Mouse (Mus musculus) Muller cell, postnatal 12 days (primary cell): Measurements from ENCODE around the gene Ciart.
"Not testable (repeated sequence)": the region's sequence is repeated elsewhere in the genome, so short reads cannot be mapped to it uniquely, and the experiment has no call there.

ENCODE experiments used
- DNase-seq: peaks from one replicate; pipeline ENCODE4 v3.0.0-alpha.2; 2015; ENCODE audit errors: inconsistent ontology term

The Ciart gene

DNA sequence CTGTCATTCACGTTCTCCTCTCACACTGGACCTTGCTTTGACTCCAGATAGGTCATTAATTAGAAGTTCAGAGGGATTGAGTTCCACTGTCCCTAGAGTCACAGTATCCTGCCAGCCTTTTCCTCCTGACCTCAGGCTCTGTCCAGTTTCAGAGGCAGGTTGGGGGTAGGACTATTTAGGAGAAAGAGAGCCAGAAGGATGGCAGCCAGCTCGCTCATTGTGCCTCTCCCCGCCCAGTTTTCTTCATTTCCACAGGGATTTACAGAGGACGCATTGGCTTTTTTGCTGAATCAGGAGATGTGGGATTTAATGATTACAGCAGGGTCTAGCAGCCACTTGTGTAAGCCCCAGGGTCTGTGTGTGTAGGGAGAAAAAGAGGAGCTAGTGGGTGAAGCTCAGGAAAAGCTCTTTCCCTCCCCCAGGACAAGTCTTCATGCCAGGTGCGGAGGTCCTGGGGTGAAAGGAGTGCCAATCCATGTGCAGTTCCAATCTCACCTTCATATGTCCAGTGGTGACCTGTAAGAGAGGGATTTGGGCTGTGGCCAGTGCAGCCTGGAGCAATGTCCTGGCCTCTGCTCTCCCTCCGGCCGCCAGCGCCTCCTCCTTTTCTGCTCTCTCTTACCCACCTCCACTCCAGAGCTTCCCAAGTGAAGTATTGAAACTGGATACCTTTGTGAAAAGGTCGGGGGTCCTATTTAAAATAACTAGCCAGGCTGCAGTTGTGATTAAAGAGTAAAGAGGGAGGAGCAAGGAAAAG is 19.7 kb upstream of the Ciart start:
- DNase-seq: no peak

DNA sequence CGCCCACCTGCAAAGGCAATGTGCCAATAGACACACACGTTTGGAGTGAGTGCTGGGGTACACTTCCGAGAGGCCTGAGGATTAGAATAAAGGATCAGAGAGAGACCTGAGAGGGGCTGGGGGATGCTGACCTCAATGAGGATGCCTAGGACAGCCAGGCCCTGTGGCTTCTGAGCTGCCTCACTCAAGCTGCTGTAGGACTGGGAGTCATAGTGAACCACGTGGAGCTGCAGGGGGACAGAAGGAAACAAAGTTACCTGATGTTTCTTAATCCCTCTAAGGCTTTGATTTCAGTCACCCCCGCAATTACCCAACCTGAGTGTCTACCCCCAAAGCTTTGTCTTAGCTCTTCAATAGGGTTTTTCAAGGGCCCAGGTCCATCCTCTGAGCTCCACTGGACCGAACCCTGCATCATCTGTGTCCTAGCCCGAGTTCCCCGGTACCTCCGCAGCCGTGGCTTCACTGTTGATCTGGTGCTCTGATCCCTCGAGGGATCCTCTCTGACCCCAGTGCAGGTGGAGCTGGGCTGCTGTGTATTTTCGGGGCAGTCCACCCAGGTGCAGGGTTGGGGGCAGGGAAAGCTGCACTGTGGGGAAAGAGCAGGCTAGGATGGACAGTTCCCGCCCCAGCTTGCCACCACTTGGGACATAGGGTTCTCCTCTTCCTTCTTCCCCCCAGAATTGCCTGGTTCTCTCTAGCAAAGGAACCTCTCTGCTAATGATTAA is 17.9 kb upstream of the Ciart start:
- DNase-seq: no peak

DNA sequence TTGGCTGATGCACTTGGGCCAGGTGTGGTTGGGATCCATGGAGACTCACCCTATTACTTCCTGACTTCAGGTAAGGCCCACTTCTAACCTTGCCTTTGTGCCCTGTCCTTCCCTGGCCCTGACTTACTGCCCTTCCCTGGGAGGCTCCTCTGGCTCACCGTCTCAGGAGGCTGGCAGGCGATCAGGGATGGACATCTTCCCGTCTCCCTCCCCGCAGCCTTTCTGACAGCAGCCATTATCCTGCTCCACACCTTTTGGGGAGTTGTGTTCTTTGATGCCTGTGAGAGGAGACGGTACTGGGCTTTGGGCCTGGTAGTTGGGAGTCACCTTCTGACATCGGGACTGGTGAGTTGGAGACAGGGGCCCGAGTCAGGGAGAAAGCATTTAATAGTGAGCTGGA is 13.4 kb upstream of the Ciart start:
- DNase-seq: not testable (repeated sequence)

DNA sequence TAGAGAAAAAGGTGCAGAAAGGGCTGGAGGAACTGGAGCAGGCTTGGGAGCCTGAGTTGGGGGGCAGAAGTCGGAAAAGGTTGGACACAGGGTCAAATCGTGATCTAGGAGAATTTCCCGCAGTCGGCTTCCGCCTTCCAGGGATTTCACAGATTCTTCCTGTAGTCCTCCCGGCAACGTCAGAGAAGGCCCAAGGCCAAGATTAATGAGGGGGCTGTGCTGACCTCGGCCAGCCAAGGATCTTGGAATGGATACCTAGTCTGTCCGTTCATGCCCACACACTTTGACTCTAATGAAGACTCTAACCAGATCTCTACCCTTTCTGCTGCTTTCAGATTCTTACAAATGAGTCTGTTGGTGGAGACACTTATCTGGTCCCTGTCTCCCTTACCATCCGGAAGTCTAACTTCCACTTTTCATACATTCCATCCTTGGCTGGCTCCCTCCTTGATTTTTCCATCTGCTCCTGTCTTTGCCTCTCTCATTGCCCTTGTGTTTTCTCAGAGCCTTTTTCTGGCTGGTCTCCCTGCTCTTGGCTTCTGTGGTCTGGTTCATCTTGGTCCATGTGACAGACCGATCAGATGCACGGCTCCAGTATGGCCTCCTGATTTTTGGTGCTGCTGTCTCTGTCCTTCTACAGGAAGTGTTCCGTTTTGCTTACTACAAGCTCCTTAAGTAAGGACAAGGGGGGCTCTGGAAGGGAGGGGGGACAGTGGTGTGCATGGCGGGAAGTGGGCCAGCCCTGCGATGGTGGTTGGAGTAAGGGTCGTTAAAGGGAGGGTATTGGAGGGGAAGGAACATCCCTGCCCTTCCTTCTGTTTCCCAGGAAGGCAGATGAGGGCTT is 12.5 kb upstream of the Ciart start:
- DNase-seq: peak; percentile 78

DNA sequence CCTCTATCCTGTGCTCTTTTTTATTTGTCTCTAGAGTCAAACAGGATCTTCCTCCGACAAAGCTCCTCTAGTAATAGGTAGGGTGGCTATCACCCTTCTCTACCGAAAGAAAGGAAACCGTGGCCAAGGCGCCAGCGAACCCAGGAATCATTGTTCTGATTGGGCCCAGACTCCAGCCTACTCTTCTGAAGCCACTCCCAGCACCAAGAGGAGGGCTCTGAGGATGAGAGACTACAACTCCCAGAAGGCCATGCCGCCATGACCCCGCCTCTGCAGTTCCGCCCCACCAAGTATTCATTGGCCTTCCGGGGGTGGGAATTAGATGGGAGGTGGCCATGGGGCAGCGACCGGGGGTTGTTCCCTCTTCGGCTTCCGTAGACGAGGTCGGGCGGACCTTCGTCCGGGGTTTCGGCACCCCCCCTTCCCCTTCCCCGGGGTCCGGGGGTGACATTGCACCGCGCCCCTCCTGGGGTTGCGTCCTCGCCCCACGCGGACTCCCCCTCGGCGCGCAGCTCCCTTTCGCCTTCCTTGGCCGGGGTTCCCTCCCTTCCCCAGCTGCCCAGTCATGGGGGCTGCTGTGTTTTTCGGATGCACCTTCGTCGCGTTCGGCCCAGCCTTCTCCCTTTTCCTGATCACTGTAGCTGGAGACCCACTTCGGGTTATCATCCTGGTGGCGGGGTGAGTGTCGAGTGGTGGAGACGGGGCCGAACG is 11.7 kb upstream of the Ciart start, which contains the start of gene Aph1a:
Aph1a (plus strand) TSS at position 364 of the 711 bp plus-strand sequence.
- peak; percentile 99 for DNase-seq

DNA sequence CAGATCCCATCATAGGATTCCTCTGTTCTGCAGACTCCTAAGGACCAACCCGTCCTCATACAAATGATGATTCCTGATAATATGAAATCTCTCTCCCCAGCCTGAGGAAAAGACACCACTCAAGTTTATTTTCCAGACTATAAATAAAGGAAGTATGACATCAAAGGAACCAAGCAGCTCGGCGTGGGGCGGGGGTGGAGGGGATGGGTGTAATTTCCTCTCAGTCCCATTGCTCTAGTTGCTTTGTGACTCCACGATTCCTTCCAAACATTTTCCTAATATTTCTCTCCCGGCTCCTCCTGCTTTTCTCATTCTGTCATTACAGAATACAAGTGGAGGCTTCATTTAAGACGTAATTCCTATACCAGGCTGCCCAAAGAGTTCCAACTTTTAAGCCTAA is 11.1 kb upstream of the Ciart start:
- DNase-seq: no peak

DNA sequence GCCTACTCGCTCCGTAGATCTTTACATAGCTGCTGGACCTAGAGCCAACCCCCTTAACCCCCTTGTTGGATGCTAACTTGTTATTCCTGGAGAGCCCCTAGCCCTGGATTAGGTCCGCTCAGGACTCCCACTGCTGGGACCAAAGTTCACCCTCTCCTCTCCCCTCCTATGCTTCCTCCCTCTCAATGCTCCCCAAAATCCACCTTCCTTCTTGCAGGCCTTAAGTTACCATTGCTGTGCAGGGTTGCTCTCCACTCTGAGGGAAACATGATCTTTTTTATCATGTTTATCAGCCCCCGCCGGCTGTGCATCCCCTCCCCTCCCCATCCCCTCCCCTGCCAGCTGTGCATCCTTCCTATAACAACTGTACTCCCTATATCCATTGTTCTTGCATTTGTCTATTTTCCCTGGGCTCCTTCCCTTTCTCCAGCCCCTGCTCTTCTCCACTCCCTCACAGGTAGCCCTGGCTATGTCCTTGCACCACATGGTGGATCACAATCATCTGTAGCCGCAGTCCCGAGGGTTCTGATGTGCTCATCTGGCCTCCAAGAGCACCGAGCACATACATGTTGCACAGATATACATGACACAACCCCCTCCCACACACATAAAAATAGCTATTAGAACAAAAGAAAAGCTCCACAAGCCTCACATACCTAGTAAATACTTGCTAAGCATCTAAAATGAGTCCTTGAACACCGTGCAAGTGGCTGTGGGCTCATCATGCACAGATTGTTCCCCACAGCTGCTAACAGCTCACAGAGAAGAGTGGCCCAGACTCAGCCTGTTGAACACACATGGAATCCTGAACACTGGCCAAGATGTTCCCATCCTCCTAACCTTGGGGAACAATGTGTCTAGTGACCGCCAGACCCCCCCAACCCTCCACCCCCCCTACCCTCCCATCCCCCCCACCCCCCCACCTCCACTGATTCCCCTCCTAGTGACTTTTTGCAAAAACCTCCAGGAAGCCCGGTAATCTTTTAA is 10.3 kb upstream of the Ciart start:
- DNase-seq: no peak

DNA sequence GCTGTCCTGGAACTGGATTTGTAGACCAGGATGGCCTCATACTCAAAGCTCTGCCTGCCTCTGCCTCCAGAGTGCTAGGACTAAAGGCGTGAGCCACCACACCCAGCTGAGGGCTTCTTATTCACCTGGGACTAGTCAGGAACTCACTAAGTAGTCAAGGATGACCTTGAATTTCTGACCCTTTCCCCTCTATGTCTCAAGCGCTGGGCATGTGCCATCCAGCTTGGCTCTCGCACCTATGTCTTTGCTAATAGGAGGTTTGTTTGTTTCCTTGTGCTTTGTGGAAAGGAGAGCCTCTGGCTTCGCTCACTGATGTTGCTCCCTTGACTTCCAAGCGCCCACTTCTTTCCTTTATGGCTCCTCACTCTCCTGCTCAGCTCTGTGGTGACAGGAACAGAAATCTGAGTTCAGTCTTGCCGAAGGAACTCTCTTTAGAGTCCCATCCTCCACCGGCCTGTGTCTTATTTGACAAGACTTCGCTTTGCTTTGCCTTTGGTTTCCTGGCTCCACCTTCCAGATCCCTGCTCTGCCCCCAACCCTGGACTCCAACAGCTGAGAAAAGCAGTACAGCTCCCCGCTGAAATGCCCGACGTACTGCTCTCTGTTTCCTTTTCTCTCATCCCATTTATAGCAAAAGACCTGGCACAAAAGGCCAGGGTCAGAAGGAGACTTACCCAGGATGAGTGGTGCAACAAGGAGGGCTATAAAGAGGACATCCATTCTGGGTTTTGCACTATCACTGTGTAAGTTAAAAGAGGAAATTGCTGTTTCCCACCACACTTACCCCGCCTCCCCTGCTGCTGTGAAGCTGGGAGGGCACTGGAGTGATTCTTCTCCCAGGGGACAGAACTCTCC is 9.4 kb upstream of the Ciart start, which contains the start of gene BC028528:
BC028528 (minus strand) TSS at position 795 of the 855 bp plus-strand sequence.
- no peak for DNase-seq

DNA sequence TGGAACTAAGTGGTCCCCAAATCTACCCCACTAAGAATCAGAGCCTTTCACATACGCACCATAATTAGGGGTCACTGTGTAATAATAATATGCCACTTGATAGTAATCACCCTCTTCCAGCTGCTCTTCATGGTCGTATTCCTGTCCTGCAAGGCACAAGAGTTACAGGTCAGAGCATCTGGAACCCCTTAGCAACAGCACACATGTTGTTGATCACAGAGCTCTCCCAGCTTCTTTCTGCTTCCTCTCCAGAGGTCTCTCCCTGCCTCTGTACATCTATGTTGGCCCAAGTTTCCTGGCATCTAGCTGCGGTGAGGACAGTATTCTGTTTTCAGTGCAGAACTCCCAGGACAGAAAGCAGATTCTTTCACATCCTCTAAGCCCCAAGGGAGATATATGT is 7.6 kb upstream of the Ciart start:
- no peak for DNase-seq

DNA sequence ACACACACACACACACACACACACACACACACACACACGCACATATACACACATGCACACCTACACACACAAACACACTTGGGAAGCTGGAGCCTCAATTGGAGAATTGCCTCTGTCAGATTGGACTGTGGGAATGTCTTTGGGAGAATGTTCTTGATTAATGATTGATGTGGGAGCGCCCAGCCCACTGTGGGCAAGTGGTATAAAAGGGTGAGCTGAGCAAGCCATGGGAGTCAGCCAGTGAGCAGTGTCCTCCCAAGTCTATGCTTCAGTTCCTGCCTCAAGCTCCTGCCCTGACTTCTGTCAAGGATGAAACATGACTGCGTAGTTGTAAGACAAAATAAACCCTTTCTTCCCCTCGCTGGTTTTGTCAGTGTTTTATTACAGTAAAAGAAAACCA is 5.5 kb upstream of the Ciart start:
- no peak for DNase-seq

DNA sequence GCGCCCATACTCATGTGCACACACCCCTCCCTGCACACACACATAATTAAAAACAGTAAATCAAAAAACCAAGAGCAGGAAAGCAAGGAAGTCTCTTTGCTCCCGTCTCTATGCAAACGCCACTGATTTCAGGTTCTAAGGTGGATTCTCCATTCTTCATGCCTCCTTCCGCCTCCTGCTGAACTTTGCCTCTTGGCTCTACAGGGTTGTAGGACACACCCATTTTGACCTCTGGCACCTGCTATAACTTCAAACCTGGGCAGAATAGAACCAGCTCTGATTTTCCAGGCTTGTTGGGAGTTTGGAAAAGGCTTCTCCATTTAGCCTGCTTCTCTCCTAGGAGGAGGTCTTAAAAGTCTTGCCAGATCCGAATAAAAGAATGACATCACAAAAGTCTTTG is 2.3 kb upstream of the Ciart start:
- no peak for DNase-seq

DNA sequence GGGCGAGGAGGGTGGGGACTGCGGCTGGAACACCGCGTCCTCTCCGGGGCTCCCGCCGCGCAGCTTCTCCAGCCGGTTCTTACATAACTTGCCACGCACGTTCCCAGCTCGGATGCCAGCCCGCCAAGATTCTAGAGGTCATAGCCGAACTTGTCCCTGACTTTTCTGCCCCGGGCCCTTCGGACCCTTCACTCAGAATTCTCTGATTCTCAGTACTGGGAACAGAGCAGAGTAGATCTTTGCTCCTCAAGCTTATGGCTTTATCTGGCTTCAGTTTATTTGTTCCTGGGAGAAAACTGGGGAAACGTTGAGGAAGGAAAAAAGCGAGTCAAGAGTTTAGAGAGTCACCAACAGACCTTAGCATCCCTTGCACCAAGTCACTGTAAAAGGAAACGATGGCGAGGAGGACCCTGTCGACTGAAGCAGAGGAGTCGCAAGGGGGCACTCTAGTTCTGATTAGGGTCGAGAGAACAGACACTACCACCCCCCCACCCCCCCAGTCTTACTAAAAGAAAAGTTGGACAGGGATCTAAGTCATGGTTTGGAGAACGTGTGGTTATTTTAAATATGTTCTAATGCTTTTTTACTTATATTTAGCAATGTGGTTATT is 870 bp upstream of the Ciart start:
- DNase-seq: peak; percentile 84

DNA sequence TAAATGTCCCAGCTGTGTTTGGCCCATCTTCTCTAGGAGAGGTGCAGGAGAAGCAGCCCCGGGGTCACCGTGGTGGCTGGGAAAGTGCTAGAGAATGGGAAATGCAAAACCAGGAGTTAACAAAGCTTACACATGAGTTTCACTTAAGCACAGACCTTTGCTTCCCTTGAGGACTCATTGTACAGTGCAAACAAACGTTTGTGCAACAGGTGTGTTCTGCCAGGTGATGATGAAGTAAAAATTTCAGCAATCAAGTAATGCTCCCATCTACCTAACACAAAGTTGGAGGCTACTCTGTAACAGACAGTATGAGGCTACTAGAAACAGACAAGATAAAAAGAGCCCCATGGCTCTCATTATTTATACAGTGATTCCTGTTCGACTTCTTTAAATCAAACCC is 3.0 kb downstream of the Ciart start:
- no peak for DNase-seq

DNA sequence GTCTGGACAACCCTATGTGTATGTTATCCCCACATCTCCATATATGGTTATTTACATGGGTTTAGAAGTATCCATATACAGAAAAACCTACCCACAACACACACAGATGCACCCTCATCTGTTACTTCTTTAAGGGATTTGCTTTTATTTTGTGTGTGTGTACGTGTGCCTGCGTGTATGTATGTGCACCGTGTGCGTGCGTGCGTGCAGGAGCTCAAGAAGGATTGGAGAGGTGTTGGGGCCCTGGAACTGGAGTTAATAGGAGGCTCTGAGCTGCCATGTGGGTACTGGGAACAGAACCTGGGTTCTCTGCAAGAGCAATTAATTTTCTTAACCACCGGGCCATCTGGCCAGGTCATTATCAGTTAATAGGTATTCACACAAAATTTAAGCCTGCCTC is 10.0 kb downstream of the Ciart start:
- no peak for DNase-seq

DNA sequence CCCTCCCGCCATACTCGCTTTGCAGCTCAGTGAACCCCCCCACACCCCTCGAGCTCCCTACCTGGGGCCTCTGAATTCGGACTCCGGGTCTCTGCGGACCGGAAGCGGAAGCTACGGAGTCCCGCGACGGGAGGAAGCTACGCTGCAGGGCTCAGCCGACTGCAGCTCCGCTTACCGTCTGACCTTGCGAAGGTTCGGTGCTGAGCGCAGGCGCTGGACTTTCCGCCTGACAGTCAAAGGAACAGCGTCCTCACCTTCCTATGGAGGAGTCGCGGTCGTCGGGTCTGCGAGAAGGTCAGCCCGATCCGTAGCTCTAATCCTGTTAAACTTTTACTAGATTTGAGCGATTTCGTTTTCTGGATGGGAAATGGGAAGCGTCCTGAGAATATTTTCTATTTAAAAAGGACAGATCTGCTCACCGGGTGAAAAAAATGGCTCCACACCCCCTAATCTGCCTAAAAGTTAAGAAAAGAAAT is 10.6 kb downstream of the Ciart start, which contains the start of gene Mrps21:
Mrps21 (minus strand) TSS at position 128 of the 476 bp plus-strand sequence.
- DNase-seq: peak; percentile 78

DNA sequence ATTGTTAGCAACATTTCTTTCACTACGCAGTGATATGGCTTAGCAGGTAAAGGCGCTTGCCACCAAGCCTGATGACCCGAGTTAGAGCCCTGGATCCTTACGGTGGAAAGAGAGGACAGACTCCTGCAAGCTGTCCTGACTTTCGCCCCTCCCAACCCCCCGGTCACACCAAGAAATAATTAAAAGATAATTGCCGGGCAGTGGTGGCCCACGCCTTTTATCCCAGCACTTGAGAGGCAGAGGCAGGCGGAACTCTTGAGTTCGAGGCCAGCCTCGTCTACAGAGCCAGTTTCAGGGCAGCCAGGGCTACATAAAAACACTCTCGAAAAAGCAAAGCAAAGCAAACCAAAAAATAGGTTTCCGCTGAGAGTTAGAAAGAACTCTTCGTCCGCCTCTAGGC is 11.1 kb downstream of the Ciart start:
- DNase-seq: no peak

DNA sequence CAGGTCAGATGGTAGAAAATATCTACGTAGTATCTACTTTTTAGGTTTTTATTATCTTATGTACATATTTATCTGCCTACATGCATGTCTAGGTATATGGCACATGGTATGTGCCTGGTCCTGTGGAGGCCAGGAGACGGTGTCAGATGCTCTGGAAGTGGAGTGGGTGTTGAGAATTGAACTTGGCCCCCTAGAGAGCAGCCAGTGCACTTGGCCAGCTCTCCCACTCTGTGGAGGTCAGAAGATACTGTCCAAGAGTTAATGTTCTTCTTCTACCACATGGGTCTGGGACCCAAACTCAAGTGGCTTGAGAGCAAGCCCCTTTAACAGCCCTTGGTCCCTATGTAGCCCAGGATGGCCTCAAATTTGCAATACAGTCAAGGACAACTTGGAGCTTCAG is 14.6 kb downstream of the Ciart start:
- no peak for DNase-seq

DNA sequence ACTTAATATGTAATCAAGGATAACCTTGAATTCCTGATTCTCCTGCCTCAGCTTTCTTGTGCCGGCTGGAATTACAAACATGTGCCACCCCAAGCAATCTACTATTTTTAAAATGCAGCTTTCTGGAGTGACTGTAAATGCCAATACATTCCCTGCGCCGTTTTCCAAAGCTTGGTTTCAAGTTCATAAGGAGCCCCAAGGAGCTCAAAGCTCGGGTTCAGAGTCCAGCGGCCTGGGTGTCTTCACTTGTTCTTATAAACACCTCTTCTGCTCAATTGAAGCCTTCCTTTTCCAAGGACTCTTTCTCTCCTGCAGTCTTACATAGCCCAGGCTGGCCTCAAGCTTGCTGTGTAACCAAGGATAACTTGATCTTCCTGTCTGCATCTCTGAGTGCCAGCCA is 16.0 kb downstream of the Ciart start:
- no peak for DNase-seq

DNA sequence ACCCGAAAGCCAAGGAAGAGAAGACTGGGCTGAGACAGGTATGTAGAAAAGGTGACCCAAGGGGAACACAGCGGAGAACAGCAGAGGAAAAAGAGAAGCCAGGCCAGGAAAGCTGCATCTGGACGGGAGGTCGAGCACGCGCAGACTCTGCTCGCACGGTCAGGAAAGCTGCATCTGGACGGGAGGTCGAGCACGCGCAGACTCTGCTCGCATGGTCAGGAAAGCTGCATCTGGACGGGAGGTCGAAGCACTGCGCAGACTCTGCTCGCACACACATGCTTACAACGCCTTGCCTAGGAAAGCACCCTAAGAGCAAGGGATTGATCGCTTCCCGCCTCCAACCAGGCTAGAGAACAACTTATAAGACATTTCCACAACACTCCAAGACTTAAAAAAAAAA is 16.5 kb downstream of the Ciart start:
- DNase-seq: no peak
